ENCODE assay signal across 8 mouse cellular contexts in the genomic region with DNA sequence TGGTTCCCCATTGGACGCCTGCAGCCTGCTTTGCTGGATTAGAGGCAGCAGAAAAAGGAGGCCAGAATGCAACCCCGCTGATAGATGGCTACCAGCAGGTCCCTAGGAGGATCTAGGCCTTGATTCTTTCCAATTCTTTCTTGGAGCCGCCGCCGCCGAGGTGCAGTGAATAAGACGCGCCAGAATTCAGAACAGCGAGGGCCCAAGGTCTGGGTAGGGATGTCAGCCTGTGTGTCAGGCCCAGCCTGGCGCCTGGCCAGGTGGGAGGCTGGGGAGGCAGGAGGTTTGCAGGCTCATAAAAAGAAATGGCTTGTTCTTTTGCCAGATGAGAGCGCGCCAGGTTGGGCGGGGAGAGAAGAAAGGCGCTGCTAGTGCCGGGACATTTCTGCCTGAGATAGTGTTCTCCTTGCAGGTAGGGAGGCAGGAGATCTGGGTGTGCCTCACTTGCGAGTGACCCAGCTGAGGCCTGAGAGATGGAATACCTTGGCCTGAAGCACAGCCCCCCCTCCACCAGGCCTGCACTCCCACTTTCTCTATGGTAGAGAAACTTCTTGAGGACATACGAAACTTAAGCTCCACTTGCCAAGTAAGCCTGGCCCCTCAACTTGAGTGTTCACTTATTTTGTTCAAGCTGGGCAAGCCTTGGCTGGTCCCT.
DNase-seq lines count a peak whose midpoint lies in the region; ATAC-seq and TF ChIP-seq lines count a peak whose summit lies in the region.

No protein-coding gene starts in this region.

- no peak for TF ChIP-seq CTCF in thymus, adult 2 months (IDR thresholded peaks at IDR 0.05; ENCODE audit: borderline replicate concordance, control insufficient read depth, extremely low read depth, insufficient read depth, low read length, poor library complexity)

- ATAC-seq in embryonic facial prominence, embryonic 12.5 days (ENCODE audit: insufficient number of reproducible peaks, insufficient read depth, low FRiP score, low TSS enrichment), result no peak
- ATAC-seq in heart, embryonic 16.5 days (replicated peaks; ENCODE audit: extremely low read depth, insufficient read depth, low FRiP score), result peak; percentile 57
- ATAC-seq in megakaryocyte-erythroid progenitor cell, adult 5-6 weeks (replicated peaks; ENCODE audit: low FRiP score, low TSS enrichment, poor library complexity, severe bottlenecking), result 0 out of 2 replicates have a peak, but pooled peaks have one; percentile 22

- no peaks in the 10 kb centered on the region for H3K9me3 ChIP-seq in embryonic facial prominence, embryonic 12.5 days
- H3K9me3 ChIP-seq in heart, embryonic 16.5 days (replicated peaks; ENCODE audit: control insufficient read depth, low read length), result no peaks in the 10 kb centered on the region

- 40% methylated on average over 17 of the region's 17 CpGs for WGBS in embryonic facial prominence, embryonic 12.5 days
- WGBS in heart, embryonic 16.5 days, result 28% methylated on average over 17 of the region's 17 CpGs
- WGBS in thymus, adult 2 months, result 83% methylated on average over 17 of the region's 17 CpGs

- H3K4me1 ChIP-seq in embryonic facial prominence, embryonic 12.5 days, result peaks cover 6% of the 10 kb centered on the region
- H3K4me1 ChIP-seq in heart, embryonic 16.5 days (ENCODE audit: control insufficient read depth, insufficient read depth, low read length), result peaks cover 7% of the 10 kb centered on the region
- H3K4me1 ChIP-seq in thymus, adult 2 months (replicated peaks; ENCODE audit: control insufficient read depth, insufficient read depth, low read length), result no peaks in the 10 kb centered on the region

- no peak overlapping the region for H3K9ac ChIP-seq in embryonic facial prominence, embryonic 12.5 days
- peak overlapping the region; percentile 1; the same call in 1 of the 2 replicates for H3K9ac ChIP-seq in heart, embryonic 16.5 days (ENCODE audit: low read length)

- no peak for TF ChIP-seq POLR2A in thymus, adult 2 months (IDR thresholded peaks at IDR 0.05; ENCODE audit: control insufficient read depth, extremely low read depth, insufficient read depth, low read length, poor library complexity)

- no peak overlapping the region for H3K4me3 ChIP-seq in embryonic facial prominence, embryonic 12.5 days
- no peak overlapping the region for H3K4me3 ChIP-seq in heart, embryonic 16.5 days (ENCODE audit: low read length)
- no peak overlapping the region for H3K4me3 ChIP-seq in thymus, adult 2 months (ENCODE audit: control insufficient read depth, insufficient read depth, low read length)

- 0 out of 2 replicates have a peak overlapping the region, but pooled peaks have one; percentile 23 for H3K27ac ChIP-seq in embryonic facial prominence, embryonic 12.5 days
- peak overlapping the region; percentile 71 for H3K27ac ChIP-seq in heart, embryonic 16.5 days (ENCODE audit: low read length)
- no peak overlapping the region for H3K27ac ChIP-seq in thymus, adult 2 months (ENCODE audit: control insufficient read depth, insufficient read depth, low read length)

- H3K27me3 ChIP-seq in embryonic facial prominence, embryonic 12.5 days, result peaks cover 39% of the 10 kb centered on the region; the same call in 1 of the 2 replicates
- H3K27me3 ChIP-seq in heart, embryonic 16.5 days (ENCODE audit: control insufficient read depth, insufficient read depth, low read length), result peaks cover 4% of the 10 kb centered on the region; the same call in 1 of the 2 replicates
- no peaks in the 10 kb centered on the region for H3K27me3 ChIP-seq in thymus, adult 2 months (ENCODE audit: control insufficient read depth, insufficient read depth, low read length)

- H3K36me3 ChIP-seq in embryonic facial prominence, embryonic 12.5 days, result no peaks in the 10 kb centered on the region
- H3K36me3 ChIP-seq in heart, embryonic 16.5 days (ENCODE audit: control insufficient read depth, insufficient read depth), result no peaks in the 10 kb centered on the region
- no peaks in the 10 kb centered on the region for H3K36me3 ChIP-seq in thymus, adult 2 months (ENCODE audit: control insufficient read depth, insufficient read depth, low read length)

- peak; percentile 4 to 9 for DNase-seq in right cerebral cortex, adult 2 months (ENCODE audit: low spot score in 2 of 2)
- no peak for DNase-seq in right cerebral cortex, postnatal 25 days
- peak; percentile 87 to 91 for DNase-seq in kidney, postnatal 25 days
- DNase-seq in urinary bladder, postnatal 25 days (ENCODE audit: low spot score), result peak; percentile 51
- no peak for DNase-seq in thymus, adult 2 months

- no peak overlapping the region for H3K4me2 ChIP-seq in embryonic facial prominence, embryonic 12.5 days (replicated peaks)
- no peak overlapping the region for H3K4me2 ChIP-seq in heart, embryonic 16.5 days (ENCODE audit: low read depth, low read length)

Comparison
In these comparisons a context has a peak if more than half of its experiments do, and no peak if none do; other contexts are left out.
1. DNase-seq: peak in right cerebral cortex, adult 2 months (2 of 2), kidney, postnatal 25 days (2 of 2) and urinary bladder, postnatal 25 days (single experiment); none in right cerebral cortex, postnatal 25 days (single experiment) and thymus, adult 2 months (single experiment).